Mouse (Mus musculus): ENCODE measurements around the gene Cbs.

Cbs gene

DNA sequence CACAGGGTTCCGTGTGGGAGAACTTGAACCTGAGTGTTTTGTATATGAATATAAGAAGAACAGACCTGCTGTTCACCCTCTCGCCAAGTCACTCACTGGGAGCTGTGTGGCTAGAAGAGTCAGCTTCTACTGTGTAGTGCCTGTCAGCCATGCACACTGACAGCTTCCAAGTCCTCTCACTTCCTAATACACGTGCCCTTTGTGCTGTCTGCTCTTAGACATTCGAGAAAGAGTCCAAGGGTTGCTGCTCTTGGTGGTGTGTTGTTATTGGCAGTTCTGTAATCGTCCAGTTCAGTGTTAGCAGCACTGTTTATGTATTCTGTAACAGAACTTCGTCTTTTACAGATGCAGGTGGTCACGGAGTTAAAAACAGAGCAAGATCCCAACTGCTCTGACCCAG is 48.9 kb downstream of the Cbs start:
- DNase-seq (ENCODE audit: low spot score) = no peak

GRCm38 (mm10) chr17:31583781-31584180 is 53.3 kb downstream of the Cbs start:
- DNase-seq (ENCODE audit: low spot score) = no peak

GRCm38 (mm10) chr17:31583185-31583584 is 53.9 kb downstream of the Cbs start:
- no peak for DNase-seq (ENCODE audit: low spot score)

DNA sequence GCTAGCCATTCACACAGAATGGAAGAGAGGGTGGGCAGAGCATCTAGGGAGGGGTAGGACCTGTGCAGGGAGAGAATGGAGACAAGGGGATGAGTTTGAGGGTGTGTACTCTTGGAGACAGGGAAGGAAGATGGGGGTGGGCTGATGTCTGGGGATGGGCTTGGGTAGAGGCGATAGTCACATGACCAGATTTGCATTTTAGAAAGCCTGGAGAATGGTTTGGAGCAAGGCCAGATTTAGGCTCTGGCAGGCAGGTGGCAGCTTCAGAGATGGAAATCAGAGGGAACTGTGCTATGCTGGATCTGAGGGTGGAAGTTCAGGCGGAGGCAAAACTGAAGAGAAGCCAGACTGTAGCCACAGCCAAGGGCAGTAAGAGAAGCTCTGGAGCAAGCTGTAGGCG is 56.7 kb downstream of the Cbs start:
- DNase-seq (ENCODE audit: low spot score) = no peak

DNA sequence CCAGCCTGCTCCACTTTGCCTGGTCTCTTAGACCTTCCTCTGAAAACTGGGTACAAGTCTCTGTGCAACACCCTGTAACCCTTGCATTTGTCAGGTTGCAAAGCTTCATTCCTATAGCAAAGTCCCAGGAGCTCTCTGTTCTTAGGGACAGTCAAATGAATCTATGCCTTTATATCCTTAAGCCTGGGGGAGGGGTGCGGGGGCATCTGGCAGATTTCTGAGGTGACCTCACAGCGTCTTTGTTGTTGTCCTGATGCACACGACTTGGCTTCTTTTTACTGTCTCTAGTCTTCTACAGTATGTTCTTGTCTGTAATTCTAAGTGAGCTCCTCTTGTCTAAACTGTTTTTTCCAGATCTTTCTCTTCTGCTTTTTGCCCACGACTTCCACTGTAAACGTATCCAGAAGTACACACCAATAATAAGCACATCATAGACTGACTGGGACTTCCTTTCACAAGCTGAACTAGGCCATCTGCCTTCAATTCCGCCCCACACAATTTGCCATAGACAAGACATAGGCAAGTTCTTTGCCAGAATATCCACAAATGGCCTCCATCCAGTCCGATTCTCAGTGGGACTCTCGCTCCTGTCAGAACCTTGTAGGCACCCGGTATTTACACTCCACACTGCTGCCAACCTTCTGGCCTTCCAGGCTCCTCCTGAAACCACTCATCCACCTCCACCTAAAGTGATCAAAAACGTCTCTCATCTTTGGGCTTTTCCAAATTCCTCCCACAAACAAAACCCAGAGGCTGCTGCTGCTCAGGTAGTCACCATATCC is 60.5 kb downstream of the Cbs start:
- DNase-seq (ENCODE audit: low spot score) = no peak

- no peak for DNase-seq (ENCODE audit: low spot score)
These were observed 62.4 kb downstream of the Cbs start for GRCm38 (mm10) chr17:31574662-31575061.

- no peak for DNase-seq (ENCODE audit: low spot score)
These were observed 65.3 kb downstream of the Cbs start for GRCm38 (mm10) chr17:31571689-31572088.

GRCm38 (mm10) chr17:31570321-31570925 is 66.6 kb downstream of the Cbs start:
- DNase-seq (ENCODE audit: low spot score) = no peak

GRCm38 (mm10) chr17:31569756-31570155 is 67.3 kb downstream of the Cbs start:
- DNase-seq (ENCODE audit: low spot score) = no peak

DNA sequence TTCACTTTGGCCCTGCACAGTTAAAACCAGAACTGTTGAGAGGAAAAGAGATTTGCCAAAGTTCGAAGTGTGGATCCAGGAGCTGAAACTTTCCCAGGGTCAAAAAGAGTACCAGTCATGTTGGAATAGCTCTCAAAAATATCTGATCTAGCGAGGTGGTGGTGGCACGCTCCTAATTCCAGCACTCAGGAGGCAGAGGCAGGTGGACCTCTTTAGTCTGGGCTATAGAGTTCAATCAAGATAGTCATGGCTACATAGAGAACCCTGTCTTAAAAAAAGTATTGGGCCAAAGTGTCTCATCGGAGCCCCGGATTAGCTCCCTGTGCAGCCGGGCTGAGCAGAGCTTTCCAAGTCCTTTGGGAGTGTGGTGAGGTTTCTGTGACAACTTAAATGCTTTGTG is 70.8 kb downstream of the Cbs start:
- DNase-seq (ENCODE audit: low spot score) = no peak

DNA sequence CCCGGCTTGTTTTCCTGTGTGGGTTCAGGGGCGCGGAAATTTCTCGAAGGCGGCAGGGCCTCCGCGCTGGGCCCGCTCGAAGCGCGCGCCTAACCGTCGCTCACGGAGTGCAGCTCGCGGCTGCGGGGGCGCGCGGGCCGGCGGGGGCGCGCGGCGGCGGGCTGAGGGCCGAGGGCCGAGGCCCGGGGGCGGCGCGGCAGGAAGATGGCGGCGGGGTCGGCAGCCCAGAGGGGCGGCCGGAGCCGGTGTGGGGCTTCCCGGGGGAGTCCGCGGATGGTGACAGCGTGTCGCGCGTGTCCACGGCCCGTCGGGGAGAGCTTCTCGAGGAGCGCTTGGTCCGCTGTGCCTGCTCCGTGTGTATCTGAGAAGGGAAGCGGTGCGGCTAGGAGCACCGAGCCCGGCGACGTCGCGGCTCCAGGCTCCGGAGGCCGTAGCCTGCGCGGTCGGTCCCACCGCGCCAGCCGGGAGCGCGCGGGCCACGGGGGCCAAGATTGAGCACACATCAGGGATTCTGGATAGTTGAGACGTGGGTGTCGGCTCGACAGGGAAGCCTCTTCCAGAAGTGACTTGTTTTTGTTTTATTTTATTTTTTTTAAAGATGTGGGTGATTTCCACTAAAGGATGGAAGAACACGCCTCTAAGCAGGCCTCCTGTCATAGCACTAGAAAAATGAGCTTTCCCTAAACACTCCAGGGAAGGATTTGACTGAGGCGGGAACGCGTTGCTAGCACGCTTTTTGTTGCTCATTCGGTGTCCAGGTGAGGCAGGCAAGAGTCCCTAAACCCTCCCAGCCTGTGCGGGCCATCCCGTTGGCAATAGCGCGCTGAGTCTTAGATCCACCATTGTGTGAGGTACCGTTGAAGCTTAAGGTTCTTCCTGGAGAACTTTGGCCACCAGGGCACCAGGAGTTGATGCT is 71.6 kb downstream of the Cbs start:
- DNase-seq (ENCODE audit: low spot score) = peak; percentile 75

- DNase-seq (ENCODE audit: low spot score) = no peak
These were observed 72.2 kb downstream of the Cbs start for GRCm38 (mm10) chr17:31564858-31565140.

DNA sequence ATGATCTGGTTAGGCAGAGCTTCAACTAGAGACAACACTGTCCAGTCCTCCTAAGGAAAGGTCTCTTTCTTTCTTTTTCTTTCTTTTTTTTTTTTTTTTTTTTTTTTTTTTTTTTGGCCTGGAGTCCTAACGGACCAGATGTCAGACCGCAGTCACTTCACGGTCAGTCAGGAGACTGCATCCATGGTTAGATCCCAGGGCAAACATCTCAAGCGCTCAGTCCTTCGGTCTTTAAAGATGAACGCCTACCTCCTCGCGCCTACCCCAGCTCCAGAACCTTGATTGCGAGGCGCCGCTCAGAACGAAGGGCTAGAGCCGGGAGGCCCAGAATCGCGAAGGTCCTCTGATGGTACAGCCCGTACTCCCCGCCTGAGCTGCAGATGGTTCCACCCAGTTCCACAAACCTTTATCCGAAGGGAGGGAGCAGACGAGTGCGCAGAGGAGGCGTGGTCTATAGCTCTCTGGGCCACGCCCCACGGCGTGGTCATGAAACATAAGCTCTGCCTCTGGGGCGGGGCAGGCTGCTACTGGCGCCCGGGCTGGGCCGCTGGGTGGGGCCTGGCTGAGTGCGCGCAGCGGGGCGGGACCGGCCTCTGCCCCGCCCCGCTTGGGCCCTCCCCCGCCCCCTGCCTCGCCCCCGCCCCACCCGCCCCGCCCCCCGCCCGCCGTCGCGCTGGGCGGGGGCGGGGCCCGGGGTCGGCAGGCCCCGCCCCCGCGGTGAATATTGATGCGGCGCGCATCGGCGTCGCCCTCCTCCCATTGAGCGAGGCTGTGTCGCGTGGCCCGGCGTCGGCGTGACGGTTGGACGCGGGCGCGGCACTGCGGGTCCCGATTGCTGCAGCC is 72.8 kb downstream of the Cbs start, which contains the start of gene Pknox1:
TSS of gene Pknox1 (plus strand) at position 720 of the 843 bp plus-strand sequence.
- peak; percentile 99 for DNase-seq (ENCODE audit: low spot score)

DNA sequence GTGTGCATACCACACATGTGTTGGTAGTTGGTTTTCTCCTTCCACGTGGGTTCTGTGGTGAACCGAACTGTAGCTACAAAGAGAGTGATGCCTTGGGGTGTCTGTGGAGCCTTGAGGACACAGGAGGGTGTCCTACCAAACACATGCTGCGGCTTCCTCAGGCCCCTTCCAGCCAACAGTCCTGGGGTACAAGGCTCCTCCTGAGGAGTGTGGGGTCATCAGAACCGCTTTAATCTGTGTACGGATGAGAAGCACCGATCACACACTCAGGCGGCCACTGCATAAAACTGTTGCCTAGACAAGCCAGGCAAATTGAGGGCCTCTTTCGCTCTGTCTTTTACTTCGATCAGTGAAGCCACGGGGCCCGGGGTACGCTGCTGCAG is 73.4 kb downstream of the Cbs start:
- peak; percentile 40 for DNase-seq (ENCODE audit: low spot score)

- no peak for DNase-seq (ENCODE audit: low spot score)
These were observed 77.8 kb downstream of the Cbs start for GRCm38 (mm10) chr17:31559021-31559789.

All from ovary, postnatal 36 days (tissue).